Mouse (Mus musculus) C2C12 (cell line): ENCODE data around the gene Hnrnph3. TPM values are rescaled to one million over a fixed set of nuclear protein-coding genes. Genes with fewer than 3 reads are reported as not detected.

Source experiments
- H3K27me3 ChIP-seq: one replicate; pipeline ENCODE4 v1.6.1; 2011; ENCODE audit not compliant: control insufficient read depth, insufficient read depth, insufficient read length
- H3K36me3 ChIP-seq: one replicate; pipeline ENCODE4 v1.6.1; 2011; ENCODE audit not compliant: control insufficient read depth, insufficient read depth
- H3K4me3 ChIP-seq: one replicate; pipeline ENCODE4 v1.5.1; 2011; ENCODE audit warnings: mild to moderate bottlenecking, control low read depth; ENCODE audit not compliant: poor library complexity, insufficient read depth, severe bottlenecking
- H3K79me2 ChIP-seq: one replicate; pipeline ENCODE4 v1.6.1; 2011; ENCODE audit not compliant: control insufficient read depth, insufficient read depth
- H3K79me3 ChIP-seq: one replicate; pipeline ENCODE4 v1.6.1; 2011; ENCODE audit warnings: low read depth, control low read depth
- H3ac ChIP-seq: one replicate; pipeline ENCODE3; 2011; ENCODE audit warnings: low read depth; ENCODE audit not compliant: control insufficient read depth, insufficient read length
- CEBPB ChIP-seq: IDR thresholded peaks from one replicate; pipeline ENCODE4 v1.6.1; 2011; ENCODE audit warnings: low read depth, mild to moderate bottlenecking, control low read depth, moderate library complexity
- CTCF ChIP-seq: IDR thresholded peaks from one replicate; pipeline ENCODE4 v1.5.1; 2011; ENCODE audit not compliant: control insufficient read depth, insufficient read depth, insufficient read length
- FOSL1 ChIP-seq: IDR thresholded peaks from one replicate; pipeline ENCODE4 v1.8.0; 2011; ENCODE audit warnings: mild to moderate bottlenecking, low read length; ENCODE audit not compliant: poor library complexity, insufficient read depth, severe bottlenecking
- MAX ChIP-seq: IDR thresholded peaks from one replicate; pipeline ENCODE4 v1.6.1; 2011; ENCODE audit warnings: mild to moderate bottlenecking, control low read depth
- MYOD1 ChIP-seq: IDR thresholded peaks from one replicate; pipeline ENCODE4 v1.6.1; 2011; ENCODE audit warnings: low read depth; ENCODE audit not compliant: control insufficient read depth, insufficient read length
- MYOG ChIP-seq: IDR thresholded peaks from one replicate; pipeline ENCODE4 v1.6.1; 2011; ENCODE audit not compliant: control insufficient read depth, insufficient read length; ENCODE audit errors: extremely low read depth
- USF1 ChIP-seq: IDR thresholded peaks from one replicate; pipeline ENCODE4 v1.6.1; 2011; ENCODE audit warnings: low read depth, mild to moderate bottlenecking, control low read depth, moderate library complexity
- polyA plus RNA-seq: library from polyadenylated mRNA; unstranded; fragments of >200 nt; fragmentation: generic; extraction: Trizol; gene quantifications from one replicate; pipeline ENCODE4 v1.2.1, GENCODE M21; 2012; ENCODE audit warnings: missing spikeins

Gene Hnrnph3
- polyA plus RNA-seq, 1 experiment = 15.9 TPM

DNA sequence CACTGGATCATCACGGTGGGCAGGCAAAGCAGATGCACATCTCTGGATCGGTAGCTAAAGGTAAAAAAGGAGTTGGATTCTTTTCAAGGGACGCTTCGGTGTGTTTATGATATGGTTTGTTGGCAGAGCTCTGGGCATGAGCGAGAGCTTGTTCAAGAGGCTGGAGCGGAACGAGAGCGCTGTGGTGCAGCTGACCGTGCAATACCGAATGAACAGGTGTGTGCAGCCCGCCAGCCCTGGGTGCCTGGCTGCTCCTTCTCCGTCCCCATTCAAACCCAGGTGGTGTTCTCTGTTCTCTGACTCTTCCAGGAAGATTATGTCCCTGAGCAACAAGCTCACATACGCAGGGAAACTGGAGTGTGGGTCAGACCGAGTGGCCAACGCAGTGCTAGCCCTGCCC is 57.7 kb downstream of the Hnrnph3 start:
- peaks cover 89% of the 10 kb centered on the region for H3K36me3 ChIP-seq
- H3K79me2 ChIP-seq = no peaks in the 10 kb centered on the region

DNA sequence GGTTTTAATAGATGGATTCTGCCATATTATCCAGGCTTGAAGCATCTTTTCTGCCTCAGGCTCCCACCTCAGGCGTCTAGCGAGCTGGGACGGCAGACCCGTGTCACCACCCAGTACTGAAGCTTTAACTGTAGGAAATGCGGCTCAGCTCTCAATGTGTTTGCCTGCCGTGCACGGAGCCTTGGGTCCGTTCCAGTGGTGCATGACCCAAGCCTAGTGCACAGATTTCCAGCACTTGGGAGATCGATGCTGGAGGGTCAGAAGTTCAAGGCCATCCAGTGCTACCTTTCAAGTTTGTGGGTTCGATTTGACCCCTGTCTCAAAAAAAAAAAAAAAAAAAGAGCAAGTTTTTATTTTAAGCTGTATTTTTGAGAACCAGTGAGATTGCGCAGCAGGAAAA is 58.2 kb downstream of the Hnrnph3 start:
- H3K4me3 ChIP-seq = no peak overlapping the region
- TF ChIP-seq CTCF = no peak
- no peak for TF ChIP-seq USF1
- TF ChIP-seq CEBPB = no peak
- TF ChIP-seq FOSL1 = no peak
- TF ChIP-seq MAX = no peak
- no peak for TF ChIP-seq MYOG
- no peak for TF ChIP-seq MYOD1
- no peak overlapping the region for H3ac ChIP-seq
- no peaks in the 10 kb centered on the region for H3K79me2 ChIP-seq
- H3K36me3 ChIP-seq = peaks cover 87% of the 10 kb centered on the region
- H3K27me3 ChIP-seq = no peaks in the 10 kb centered on the region
- no peaks in the 10 kb centered on the region for H3K79me3 ChIP-seq

More for the DNA sequence above, 57.7 kb downstream of the Hnrnph3 start:
- H3ac ChIP-seq = no peak overlapping the region
- H3K4me3 ChIP-seq = no peak overlapping the region
- TF ChIP-seq FOSL1 (no peak), USF1 (no peak), CEBPB (no peak), MYOG (no peak), MYOD1 (no peak), MAX (no peak), CTCF (no peak)
- H3K79me3 ChIP-seq = no peaks in the 10 kb centered on the region
- no peaks in the 10 kb centered on the region for H3K27me3 ChIP-seq

Other genes with a start within 250 kb of the Hnrnph3 start
- gene Ccar1, start 231.9 kb downstream of the Hnrnph3 start, polyA plus RNA-seq = 24.7 TPM
- gene Tet1, start 115.2 kb downstream of the Hnrnph3 start, polyA plus RNA-seq = 0.29 TPM
- gene Slc25a16, start 103.6 kb downstream of the Hnrnph3 start, polyA plus RNA-seq = 3.6 TPM
- gene Dna2, start 77.2 kb downstream of the Hnrnph3 start, polyA plus RNA-seq = 5.7 TPM
- gene Rufy2, start 44.0 kb downstream of the Hnrnph3 start, polyA plus RNA-seq = 2.4 TPM
- gene Pbld2, start 98 bp upstream of the Hnrnph3 start, polyA plus RNA-seq = 0.11 TPM
- 1.4 TPM for gene Pbld1, start 35.9 kb upstream of the Hnrnph3 start, polyA plus RNA-seq
- not detected for gene Atoh7, start 75.4 kb upstream of the Hnrnph3 start, polyA plus RNA-seq
- 0.01 TPM for gene Mypn, start 179.7 kb upstream of the Hnrnph3 start, polyA plus RNA-seq
- gene Herc4, start 219.6 kb upstream of the Hnrnph3 start, polyA plus RNA-seq = 10.7 TPM